Mouse (Mus musculus): ENCODE measurements at regions not wholly inside any gene's neighbourhood (a gene's known extent, or its start where the extent isn't known, plus 50 kb on each side); places are given as distances from the start of the nearest gene placed in this dataset.

- no peak for DNase-seq (ENCODE audit: low spot score)
Measured at GRCm38 (mm10) chr14:105570156-105570555, 311.8 kb downstream of the Ndfip2 start.

GRCm38 (mm10) chr14:105565827-105566226 is 307.5 kb downstream of the Ndfip2 start:
- DNase-seq (ENCODE audit: low spot score): no peak

DNA sequence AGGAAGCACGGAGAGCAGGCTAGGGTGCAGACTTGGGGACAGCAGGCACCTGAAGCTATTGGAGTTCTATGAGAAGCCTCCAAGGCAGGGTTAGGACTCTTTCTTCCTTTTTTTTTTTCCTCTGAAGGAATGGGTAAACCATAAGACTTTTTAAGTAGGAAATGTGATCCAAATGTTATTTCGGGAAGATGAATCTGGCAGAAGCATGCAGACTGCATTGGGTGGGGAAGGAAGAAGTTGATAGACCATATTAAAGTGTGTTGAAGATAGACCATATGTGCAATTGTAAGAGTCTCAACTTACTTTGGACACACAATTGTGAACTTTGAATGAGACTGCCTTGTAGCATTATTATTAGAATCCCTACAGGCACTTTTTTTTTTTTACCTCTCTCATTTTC is 304.5 kb downstream of the Ndfip2 start:
- no peak for DNase-seq (ENCODE audit: low spot score)

GRCm38 (mm10) chr14:105556813-105557212 is 298.4 kb downstream of the Ndfip2 start:
- DNase-seq (ENCODE audit: low spot score): no peak

GRCm38 (mm10) chr14:105544066-105544465 is 285.7 kb downstream of the Ndfip2 start:
- DNase-seq (ENCODE audit: low spot score): no peak

DNA sequence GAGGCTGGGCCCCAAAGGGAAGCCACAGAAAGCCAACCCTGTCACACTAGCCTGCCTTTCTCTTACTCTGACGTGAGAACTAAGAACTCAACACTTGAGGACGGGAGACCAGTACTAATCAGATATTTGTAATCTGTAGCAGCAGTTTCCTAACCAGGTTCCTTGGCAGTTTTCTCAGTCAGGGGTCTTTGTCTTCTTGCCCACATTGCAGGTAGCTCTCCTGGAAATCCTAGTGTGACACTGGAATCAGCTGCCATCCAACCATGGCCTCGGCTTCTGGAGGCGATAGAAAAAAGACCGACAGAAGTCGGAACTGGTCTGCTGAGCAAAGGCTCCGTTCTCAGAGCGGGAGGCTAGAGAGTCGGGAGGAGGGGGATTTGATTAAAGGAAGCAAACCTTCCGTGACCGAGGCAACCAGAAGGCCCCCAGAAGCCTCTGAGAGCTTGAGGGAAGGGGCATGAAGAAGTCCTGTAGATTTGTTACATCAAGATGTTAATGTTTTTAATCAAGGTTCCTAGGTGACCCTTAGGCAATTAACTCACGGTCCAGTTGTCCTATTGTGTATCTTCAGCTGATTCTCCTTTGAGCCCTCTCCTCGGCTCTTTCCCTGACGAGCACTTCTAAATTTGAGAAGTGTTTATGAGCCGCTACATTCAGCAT is 284.2 kb downstream of the Ndfip2 start:
- DNase-seq (ENCODE audit: low spot score): no peak

GRCm38 (mm10) chr14:105542090-105542485 is 283.7 kb downstream of the Ndfip2 start:
- no peak for DNase-seq (ENCODE audit: low spot score)

DNA sequence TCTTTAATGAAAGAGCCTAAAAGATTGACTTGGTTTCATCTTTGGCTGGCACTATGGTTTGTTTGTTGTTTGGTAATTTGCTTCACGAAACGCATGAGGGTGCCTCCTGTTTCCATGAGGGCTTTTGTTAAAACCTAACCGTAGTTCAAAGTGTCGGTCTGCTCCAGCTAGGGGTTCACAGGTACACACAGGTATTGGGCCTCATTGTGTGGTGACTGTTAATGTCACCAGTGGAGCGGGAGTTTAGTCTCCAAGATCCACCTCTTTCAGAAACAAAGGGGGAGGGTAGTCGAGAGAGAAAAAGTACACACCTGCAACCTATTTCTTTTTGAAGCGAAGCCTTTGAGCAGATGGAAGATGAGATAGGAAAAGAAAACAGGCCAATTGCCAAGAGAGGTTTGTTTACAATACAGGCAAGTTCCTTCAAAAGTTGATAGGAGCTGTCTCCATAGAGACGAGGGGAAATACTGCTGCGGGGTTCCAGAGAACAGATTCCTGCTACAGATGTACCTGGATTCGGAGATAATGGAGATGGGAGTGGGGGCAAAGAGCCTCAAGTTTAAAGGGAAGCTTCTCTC is 273.9 kb downstream of the Ndfip2 start:
- DNase-seq (ENCODE audit: low spot score): no peak

DNA sequence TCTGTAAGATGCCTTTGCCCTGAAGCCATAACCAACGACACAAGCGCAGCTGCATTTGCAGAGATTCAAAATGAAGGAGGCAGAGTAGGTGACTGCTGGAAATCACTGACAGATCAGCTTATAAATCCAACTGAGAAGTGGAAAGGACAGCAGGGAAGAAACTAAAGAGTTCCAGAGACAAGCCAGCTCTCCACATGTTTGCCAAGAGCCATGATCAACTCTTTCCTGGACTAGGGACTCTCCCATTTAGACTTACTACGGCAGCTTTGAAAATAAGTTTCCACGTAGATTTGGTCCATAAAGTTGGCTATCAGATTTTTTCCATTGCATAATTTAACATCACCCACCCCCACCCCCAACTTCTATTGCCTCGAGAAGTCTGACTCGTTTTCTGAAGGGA is 269.7 kb downstream of the Ndfip2 start:
- DNase-seq (ENCODE audit: low spot score): no peak

GRCm38 (mm10) chr14:105523849-105524248 is 265.5 kb downstream of the Ndfip2 start:
- DNase-seq (ENCODE audit: low spot score): no peak

DNA sequence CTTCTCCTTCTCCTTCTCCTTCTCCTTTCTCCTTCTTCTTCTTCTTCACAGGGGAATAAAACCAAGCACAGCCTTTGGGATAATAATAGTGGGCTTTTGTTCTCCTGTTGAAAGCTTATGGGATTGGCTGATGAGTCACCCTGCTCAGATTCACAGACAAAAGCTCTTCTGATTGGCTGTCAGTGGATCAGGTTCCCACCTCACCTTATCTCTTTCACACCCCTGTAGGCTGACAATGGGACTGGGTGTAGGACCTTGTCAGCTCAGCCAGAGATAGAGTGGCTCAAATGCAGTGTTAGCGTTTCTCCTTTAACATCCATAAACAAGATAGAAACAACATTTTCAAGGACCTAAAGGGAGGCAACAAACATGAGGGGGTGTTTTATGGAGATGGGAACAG is 263.9 kb downstream of the Ndfip2 start:
- DNase-seq (ENCODE audit: low spot score): no peak

DNA sequence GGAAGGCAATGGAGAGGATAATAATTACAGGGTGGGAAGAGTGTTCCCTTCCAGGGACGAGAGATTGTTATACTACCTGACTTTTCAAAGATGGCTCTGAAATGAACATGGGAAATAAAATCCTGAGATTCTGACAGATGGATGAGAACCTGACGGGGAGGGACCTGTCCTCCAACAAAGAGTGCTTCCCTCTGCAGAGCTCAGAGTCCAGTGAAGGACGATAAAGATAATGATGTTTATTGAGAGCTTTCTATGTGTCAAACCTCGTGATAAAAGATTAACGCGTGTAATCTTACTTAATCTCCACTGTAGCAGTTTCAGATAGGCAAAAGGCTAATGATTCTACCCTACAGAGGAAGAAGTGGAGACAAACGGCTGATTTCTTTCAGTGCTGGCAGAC is 260.3 kb downstream of the Ndfip2 start:
- no peak for DNase-seq (ENCODE audit: low spot score)

DNA sequence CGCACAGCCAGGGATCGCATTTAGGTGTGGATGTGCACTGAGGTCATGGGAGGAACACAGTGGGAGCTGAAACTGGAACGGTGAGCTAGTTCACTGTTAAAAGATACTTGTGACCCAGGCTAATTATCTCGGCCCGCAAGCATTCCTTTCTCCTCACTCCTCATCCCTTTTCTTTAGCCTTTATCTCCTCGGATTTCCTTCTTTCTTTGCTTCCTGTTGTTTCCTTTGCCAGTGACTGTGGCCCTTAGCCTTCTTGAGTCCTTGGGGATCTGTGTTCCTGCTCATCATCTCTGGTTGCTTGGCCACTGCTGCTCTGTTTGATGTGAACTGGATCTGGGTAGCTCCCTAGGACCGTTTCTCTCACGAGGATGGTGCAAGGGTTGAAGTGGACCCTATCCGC is 256.0 kb downstream of the Ndfip2 start:
- no peak for DNase-seq (ENCODE audit: low spot score)

DNA sequence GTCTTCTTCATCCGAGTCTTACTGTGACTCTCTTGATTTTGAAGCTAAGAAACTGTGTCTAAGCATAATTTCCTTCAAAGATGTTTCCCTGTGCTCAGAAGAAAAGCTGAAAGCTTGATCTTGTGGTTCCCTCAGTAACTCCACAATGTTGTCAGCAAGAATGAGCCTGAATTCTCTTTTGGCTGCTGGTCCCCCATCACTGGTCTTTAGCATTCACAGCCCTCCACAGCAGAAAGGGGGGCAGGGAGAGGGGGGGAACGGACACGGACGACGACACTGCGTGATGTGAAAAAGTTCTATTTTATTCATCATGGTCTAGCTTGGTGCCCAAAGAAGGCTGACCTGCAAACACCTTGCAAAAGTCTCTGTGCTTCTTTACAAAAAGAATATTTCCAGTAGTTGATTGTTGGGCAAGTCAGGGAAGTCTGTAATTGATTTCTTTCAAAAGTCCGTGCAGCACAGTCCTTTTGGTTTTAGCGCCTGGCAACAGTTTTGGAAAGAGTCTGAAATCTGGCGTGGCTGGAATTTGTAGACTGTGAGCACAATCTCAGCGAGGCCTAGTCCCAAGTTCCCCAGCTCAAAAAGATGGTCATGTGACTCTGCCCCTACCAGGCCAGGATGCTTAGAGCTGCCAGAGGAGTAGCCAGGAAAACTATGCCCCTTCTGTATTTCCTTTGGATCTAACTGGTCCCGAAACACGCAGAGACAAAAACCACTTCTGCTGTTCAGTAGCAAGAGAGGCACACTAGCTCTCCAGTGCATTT is 254.7 kb downstream of the Ndfip2 start:
- DNase-seq (ENCODE audit: low spot score): no peak

DNA sequence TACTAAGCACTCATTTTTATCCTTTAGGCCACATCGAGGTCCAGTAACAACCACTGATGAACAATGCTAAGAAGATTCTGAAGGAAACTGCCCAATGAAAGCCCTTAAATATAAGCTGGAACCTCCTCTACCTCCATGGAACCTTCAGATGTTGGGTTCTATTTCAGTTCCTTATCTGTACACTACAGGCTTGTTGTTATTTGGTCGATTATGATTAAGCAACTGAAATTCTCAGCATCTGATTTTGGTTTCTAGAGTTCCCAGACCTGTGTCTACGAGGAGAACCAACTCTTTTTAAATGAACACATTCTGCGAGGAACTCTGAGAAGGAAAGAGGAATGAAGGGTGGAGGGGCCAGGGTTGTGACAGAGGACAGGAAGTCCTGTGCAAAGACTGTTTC is 253.5 kb downstream of the Ndfip2 start:
- no peak for DNase-seq (ENCODE audit: low spot score)

DNA sequence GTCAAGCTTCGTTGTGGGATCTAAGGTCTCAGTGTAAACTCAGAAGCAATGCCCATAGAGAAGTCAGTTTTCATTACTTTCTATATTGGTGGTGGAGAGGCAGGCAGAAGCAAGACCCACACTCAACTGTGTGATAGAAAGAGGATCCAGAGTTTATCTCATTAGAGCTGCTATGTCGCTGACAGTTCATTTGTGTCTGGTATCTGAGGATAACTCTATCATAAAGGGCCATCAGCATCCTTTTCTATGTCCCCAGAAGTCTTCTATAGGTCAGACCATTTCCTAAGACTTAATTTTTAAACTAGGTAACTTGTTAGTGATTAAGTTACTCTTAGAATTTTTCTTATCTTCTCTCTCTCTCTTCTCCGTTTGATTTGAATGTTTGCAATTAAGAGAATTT is 252.8 kb downstream of the Ndfip2 start:
- no peak for DNase-seq (ENCODE audit: low spot score)

DNA sequence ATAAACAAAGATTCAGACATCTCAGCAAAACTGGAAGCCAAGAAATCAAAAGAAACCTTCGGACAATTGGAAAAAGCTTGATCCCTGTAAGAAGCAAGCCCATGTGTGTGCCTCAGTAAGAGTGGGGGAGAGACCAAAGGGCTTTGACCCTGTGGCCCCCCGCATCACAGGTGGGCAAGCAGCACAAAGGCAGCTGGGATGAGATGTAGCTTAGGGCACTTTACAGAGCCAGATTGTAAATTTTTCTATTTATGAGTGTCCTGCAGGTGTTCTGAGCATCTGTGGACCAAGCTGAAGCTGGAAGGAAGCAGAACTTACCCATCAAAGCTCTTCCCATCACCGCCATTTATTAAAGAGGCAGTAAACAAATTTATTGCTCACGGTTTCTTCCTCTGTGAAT is 246.9 kb downstream of the Ndfip2 start:
- DNase-seq (ENCODE audit: low spot score): no peak

DNA sequence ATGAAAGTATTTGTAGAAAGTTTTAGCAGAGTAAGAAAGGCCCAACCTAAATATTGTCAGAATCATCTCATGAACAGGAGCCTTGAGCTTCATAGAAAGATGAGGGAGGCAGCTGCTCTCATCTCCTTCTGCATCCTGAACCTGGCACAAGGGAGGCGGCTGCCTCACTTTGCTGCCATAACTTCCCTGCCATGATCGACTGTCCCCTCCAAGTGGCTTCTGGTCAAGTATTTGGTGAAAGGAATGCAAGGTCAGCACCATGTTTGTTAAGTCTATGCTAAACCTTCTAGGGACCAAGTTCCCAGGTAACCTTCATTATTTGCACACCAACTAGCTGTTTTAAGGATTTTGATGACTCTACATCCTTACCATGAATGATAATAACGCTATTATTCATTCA is 246.0 kb downstream of the Ndfip2 start:
- no peak for DNase-seq (ENCODE audit: low spot score)

DNA sequence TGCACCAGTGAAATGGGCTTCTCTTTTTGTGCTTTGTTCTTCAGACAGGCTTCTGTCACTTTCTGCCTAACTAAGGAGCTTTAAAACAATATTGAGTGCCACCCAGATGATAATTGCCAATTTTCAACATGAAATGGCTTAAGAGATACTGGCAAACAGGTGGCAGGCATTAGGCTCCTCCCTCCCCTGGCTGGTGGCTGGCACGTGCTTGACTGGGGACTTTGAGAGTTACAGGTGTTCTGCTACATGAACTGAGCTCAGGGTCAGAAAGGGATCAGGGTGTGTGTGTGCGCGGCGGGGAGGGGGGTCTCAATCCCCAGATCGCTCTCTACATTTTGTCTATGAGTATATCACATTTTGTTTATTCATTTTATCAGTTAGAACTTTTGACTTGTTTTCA is 245.4 kb downstream of the Ndfip2 start:
- no peak for DNase-seq (ENCODE audit: low spot score)

- DNase-seq (ENCODE audit: low spot score): no peak
Measured at GRCm38 (mm10) chr14:105502633-105502975, 244.2 kb downstream of the Ndfip2 start.

GRCm38 (mm10) chr14:105501792-105502632 is 243.6 kb downstream of the Ndfip2 start:
- DNase-seq (ENCODE audit: low spot score): no peak

GRCm38 (mm10) chr14:105500966-105501741 is 242.8 kb downstream of the Ndfip2 start:
- no peak for DNase-seq (ENCODE audit: low spot score)

All from urinary bladder, postnatal 14 days (tissue).